Mouse (Mus musculus) right cerebral cortex, postnatal 14 days (tissue): Measurements from ENCODE around the gene Sulf2.

ENCODE experiments used
- DNase-seq: peaks from one replicate; pipeline ENCODE4 v3.0.0; 2022

The Sulf2 gene

GRCm38 (mm10) chr2:166175145-166175544 lies 19.7 kb upstream of the Sulf2 start:
- no peak for DNase-seq

DNA sequence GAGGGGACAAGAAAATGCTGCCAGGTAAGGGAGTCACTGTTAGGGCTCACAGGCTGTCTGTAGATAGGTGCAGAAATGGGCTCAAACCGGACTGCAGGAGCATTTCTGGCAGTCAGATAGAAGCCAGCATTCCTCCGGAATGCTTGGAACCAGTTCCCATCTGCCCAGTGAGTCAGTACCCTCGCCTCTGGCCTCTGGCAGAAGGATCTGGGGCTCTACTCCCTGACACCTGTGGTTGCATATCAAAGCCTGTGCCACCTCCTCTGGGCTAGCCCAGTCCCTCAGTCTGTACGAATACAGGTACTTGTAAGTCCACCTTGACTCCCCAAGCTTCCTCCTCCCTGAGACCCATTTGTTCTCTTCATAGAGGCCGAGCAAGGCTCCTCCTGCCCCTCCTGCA lies 17.7 kb upstream of the Sulf2 start:
- no peak for DNase-seq

GRCm38 (mm10) chr2:166170173-166170572 lies 14.7 kb upstream of the Sulf2 start:
- no peak for DNase-seq

- DNase-seq = no peak
Measured at GRCm38 (mm10) chr2:166168868-166169267, 13.4 kb upstream of the Sulf2 start.

DNA sequence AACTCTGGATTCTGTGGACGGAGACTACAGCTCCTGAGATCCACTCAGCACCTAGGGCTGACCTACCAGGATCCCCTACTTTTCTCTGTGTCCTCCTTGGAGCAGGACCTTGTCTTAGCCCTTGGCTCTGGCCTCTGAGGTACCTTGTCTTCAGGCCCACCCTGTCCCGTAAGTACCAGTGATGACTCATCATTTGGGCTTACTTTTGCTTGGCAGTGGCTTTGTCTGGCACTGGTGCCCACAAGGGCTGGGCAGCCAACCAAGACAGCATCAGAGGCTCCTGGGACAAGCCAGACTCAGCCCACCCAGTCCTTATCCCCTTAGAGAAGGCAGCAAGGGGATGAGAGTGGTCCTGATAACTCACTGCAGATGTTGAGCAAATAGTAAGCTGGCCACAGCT lies 11.9 kb upstream of the Sulf2 start:
- no peak for DNase-seq

GRCm38 (mm10) chr2:166165396-166165795 lies 9.9 kb upstream of the Sulf2 start:
- DNase-seq = no peak

GRCm38 (mm10) chr2:166164601-166165000 lies 9.1 kb upstream of the Sulf2 start:
- no peak for DNase-seq

DNA sequence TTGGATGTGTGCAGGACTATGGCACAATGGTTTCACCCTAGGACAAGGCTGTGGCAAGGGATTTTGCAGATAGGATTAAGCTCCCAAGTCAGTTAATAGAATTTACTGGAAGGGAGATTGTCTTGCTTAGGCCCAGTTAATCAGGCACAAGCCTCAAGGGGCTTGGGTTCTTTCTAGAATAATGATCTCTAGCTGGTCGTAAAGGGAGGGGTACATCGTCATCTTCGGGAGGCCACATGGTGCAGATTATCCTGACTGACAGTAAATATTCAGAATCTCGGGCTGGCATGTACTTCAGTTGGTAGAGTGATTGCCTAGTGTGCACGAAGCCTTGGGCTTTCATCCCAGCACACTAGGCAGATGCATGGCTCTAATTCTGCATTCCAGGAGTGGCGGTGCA lies 8.5 kb upstream of the Sulf2 start:
- DNase-seq = no peak

DNA sequence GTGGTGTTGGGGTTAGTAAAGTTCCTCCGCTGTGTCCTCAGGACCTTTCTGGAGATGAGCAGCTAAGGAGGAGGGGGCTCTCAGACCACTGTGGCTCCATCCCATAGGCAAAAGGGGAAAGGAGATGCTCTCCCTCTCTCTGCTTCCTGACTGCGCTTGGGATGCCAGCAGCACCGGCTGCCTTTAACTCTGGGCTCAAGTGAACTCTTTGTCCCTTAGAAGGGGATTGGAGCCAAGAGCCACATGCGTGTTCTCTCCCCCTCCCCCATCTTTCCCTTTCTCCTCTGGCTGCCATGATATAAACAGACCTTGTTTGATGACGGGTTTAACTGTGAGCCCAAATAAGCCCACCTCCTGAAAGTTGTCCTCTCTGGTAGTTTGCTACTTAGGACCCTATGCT lies 7.8 kb upstream of the Sulf2 start:
- DNase-seq = no peak

- DNase-seq = no peak
Measured at GRCm38 (mm10) chr2:166162160-166162559, 6.7 kb upstream of the Sulf2 start.

GRCm38 (mm10) chr2:166159276-166159675 lies 3.8 kb upstream of the Sulf2 start:
- no peak for DNase-seq

GRCm38 (mm10) chr2:166157767-166158561 lies 2.5 kb upstream of the Sulf2 start:
- DNase-seq = no peak

DNA sequence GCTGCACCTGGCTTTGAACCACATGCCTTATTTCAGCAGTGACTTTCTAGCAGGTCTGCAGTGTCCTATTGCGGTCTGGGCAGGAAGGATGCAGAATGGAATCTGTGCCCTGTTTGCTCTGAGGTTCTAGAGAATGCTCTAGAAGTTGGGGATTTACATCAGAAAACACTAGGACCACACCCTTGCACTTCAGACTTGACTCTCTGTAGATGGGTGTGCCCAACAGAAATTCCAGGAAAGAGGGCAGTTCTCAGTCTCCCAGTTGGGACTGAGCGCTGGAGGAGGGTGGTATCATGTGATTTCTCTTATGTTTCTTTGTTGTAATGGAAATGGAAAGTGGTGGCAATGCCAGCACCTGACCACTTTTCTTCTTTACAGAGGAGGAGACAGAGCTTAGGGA lies 1.7 kb upstream of the Sulf2 start:
- DNase-seq = no peak

GRCm38 (mm10) chr2:166156122-166156521 lies 659 bp upstream of the Sulf2 start:
- no peak for DNase-seq

GRCm38 (mm10) chr2:166154749-166155453 lies 562 bp downstream of the Sulf2 start:
- peak; percentile 55 for DNase-seq

GRCm38 (mm10) chr2:166153891-166154711 lies 1.4 kb downstream of the Sulf2 start:
- no peak for DNase-seq

DNA sequence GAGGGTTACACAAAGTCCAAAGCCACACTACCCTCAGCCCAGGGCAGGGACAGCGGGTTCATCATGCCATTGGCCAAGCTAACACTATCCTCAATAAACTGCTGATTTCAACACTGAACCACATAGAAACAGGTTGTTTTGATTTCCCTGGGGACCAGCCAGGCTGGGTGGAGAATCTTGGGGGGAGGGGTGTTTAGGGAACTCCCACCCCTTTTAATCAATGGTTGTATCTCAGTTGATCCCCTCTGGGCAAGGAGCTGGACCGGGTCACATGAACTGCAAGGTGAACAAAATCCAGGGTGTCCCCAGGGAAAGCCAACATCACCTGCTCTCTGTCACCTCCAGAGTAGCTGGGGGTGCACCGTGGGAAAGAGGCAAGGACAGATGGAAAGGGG lies 2.1 kb downstream of the Sulf2 start:
- DNase-seq = no peak

DNA sequence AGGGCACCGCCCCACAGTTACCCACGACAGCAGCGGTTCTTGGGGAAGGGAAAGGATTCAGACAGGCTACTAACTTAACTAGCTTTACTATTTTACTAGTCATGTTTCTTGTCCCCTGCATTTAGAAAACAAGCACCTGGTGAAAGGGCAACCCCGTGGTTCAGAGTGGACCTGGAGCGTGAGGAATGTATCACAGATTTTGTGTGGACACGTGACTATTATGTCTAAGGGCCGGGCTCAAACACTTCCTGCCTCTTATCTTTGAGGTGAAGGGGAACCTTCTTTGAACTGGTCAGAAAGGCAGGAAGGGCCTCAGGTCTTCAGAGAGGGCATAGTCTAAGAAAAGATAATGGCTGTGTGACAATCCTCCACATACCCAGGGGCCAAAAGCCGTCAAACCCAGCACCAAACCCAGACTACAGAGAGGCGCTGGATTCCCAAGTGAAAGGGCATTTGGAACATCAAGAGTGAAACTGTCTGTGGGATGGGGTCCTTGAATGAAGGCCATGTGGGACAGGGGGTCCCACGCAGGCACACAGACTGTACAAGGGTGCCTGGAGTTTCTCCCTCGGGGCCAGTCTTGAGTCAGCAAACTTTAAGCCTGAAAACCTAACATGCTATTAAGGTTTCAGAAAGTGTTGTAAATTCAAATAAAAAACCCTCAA lies 2.6 kb downstream of the Sulf2 start:
- no peak for DNase-seq

- DNase-seq = peak; percentile 89
Measured at GRCm38 (mm10) chr2:166151510-166152473, 3.7 kb downstream of the Sulf2 start.

- DNase-seq = no peak
Measured at GRCm38 (mm10) chr2:166150584-166150983, 4.9 kb downstream of the Sulf2 start.

DNA sequence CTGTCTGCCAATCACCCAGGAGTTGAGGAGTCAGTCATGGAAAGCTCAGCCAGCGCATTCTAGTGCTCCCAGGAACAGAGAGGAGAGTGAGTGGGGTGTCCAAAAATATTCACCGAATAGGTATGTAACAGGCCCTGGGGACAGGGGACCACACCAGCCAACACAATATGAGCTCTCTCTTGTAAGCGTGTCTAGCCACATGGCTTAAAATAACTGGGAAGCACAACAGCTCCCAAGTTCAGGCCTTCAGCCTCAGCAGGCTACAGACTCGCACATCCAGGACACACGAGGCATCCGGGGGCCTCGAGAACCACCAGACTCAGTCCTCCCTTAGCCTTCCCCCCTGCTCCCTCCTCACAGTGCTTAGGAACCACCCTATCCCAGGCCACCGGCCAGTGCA lies 6.0 kb downstream of the Sulf2 start:
- no peak for DNase-seq
